Mouse (Mus musculus) left cerebral cortex, postnatal 36 days (tissue): ENCODE results near the gene Ugt1a9. TPM values are rescaled to one million over a fixed set of nuclear protein-coding genes. Genes with fewer than 3 reads are reported as not detected.

ENCODE experiments used
- DNase-seq, 2 experiments: peaks; one replicate each; pipeline ENCODE4 v3.0.0; 2021 to 2022; ENCODE audit warnings: low spot score in 2 of 2, mixed read lengths in 1 of 2
- intact Hi-C: fragments of 180-260 bp; cut with DNase I; formaldehyde crosslinking; loops from one replicate; pipeline ENCODE4 v1.15.1; 2025
- total RNA-seq, 2 experiments: library from RNA; stranded (reverse); gene quantifications; 2 replicates each; pipeline ENCODE4 v1.2.3; 2021

Gene Ugt1a9
- total RNA-seq, 2 experiments from 2014 or later = not detected

DNA sequence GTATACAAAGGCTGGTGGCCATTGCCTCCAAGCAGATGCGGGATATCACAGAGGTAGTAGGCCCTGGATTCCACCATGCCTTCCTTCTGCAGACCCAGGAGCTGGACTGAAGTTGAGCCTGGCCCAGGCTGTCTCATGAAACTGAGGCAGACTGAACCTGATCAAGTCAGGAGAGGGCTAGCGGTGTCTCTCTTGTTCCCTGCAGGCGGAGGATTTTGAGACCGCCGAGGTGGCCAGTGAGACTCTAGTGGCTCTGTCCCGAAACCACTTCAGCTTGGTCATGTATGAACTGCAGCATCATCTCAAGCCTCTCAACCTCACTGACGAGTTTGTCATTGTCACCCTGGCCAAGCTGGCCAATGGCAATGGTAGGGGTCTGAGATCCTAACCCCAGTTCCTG lies 159.8 kb downstream of the Ugt1a9 start:
- intact Hi-C loops = no loop called here
- no peak for DNase-seq

DNA sequence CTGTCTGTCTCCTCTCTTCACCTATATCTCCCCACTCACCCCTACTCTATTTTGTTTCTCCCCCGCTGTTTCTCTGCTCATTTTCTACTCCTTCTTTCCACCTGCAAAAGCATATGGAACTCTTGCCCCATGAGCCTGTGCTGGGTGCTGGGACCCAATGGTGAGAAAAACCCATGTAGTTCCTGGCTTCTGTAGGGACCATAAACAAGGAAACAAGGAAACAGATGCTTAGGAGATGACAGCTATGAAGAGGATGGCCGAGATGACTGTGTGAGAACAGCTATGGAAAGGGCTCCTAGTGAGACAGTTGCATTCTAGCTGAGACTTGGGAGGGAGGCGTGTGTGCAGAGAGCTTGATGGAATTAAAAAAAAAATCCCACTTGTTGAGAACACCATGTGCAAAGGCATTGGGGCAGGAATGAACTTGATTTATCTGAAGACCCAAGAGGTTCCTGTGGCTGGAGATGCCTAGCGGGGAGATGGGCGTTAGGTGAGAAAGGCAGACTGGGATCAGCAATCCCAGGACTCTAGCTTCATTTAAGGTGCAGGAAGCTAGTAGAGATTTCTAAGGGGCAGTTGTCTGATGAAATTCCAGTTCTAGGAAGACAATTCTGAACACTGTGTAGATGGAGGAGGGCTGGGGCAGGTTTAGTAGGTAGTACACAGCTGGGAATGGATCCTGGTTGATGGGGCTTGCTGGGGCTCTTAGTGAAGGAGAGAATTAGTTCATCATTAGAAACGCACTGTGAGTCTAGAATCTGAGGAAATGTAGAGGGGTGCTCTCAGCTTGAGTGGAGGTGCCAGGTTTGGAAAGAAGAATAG lies 160.6 kb downstream of the Ugt1a9 start:
- intact Hi-C loops = no loop called here
- DNase-seq = no peak

DNA sequence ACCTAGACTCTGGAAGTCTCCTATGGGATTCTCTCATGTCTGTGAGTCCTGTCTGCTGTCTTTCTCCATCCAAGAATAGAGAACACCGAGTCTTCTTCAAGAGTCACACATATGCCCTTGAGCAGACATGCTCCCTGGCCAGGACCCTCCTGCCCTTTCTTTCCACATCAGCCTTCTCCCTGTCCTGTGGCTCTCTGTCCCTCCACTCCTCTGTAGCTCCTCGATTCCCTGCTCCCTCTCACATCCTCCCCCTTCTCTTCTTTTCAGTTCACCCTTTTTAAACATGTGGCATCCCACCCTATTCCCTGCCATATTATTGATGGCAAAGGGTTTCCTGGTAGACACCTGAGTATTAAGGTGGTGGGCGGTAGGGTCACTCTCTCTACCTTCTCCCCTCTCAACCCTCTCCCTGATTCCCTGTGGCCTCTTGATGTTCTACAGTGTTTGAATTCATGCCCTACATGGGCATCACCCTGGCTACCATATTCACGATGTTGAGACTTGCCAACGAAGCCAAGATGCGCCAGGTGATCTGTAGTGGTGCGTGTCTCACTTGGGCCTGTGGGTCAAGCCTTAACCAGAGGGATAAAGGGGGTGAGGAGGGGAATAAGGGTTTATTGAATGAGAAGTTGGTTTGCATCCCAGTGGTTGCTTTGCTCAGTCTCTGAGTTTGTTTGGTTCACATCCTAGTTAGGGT lies 161.4 kb downstream of the Ugt1a9 start:
- DNase-seq = no peak
- intact Hi-C loops = no loop called here

DNA sequence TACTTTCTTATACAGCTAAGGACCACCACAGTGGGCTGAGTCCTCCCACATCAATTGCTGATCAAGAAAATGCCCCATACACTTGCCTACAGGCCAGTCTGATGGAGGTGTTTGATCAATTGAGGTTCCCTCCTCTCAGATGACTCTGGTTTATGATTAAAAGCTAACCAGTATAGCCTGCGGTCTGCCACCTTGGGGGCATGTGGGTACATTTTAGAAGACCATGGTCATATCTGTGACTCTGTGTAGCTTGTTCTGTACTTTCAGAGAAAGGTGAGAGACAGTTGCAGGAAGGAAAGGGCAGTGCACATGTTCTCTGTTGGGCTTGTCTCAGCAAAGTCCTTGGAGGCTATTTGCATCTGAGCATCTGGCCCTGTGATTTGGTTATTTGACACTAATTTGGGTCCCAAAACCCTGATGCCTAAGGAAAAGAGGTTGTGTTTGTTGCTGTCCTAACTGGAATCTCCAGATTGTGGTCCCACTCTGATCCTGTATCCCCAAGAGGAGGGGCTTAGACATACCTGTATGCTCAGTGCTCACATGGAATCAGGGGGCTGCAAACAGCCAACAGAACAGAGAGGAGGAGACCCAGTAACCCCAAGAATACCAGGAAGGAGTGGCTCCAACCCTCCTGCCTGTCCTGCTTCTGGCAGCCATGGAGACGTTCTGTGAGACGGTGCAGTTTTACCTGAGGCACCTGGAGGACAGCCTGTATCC lies 162.2 kb downstream of the Ugt1a9 start:
- DNase-seq = no peak

DNA sequence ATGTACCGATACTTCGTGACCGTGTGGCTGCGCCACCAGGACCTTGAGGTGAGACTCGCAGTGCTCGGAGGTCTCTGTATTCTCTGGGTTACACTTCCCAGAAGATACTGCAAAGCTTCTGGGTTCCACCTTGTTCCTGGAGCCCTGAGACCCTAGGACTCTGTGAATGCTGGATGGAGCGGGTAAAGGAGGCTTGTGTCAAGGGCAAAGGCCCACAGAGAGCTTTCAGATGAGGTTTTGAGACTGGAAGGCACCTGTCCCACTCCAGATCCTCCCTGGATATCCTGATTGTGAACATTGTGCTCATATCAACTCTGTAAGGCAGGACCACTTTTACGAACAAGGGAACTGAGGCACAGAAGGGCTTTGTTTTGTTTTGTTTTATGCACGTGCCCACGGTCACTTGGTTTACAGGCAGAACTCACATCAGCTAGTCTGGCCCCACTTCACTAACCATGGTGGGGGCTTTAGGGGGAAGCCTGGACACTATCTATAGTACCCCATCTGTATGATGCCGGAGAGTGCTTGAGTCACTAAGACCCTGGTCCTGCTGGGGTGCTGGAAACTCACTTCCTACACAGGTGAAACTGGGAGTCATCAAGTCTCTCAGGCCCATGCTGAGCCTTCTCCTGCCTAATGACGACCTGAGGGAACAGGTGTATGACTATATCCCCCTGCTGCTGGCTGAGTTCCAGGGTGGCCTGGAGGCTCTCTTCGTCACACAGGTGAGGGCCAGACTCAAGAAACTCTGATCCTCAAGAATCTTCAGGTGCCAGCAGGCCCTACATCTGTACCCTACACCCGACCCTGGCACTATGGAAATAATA lies 163.0 kb downstream of the Ugt1a9 start:
- intact Hi-C loops = no loop called here
- DNase-seq = no peak

More for the DNA sequence above, 162.2 kb downstream of the Ugt1a9 start:
- intact Hi-C loops = no loop called here

DNA sequence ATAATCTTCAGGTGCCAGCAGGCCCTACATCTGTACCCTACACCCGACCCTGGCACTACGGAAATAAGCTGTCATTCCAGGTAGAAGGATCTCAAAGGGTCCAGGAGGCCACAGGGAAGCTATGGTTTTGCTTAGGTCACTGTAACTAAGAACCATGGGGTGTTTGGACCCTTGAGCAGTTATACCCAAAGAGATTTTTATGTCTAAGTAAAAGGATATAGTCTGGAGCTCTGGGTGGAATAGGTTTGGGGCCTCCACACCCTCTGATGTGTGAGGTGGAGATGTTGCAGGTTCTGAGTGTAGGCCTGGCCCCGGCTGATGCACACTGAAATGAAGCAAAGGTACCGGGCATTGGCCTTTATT lies 163.6 kb downstream of the Ugt1a9 start:
- DNase-seq = no peak
- intact Hi-C loops = no loop called here

DNA sequence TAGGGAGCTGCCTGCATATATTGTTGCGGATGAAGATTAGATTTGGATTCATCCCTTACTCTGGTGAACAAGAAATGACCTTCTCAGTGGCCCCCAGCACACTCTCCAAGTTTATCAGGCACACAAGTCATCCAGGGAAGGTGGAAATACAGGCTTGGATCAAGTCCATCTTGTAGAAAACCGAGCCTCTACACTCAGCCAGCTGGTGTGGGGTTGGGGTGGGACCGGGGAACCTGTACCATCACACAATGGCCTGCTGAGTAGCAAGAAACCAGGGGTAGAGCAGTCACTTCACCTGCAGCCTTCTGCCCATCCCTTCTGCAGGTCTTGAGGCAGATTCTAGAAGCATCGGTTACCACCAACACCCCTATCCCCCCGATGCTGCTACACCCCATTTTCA lies 164.0 kb downstream of the Ugt1a9 start:
- intact Hi-C loops = no loop called here
- DNase-seq = no peak

DNA sequence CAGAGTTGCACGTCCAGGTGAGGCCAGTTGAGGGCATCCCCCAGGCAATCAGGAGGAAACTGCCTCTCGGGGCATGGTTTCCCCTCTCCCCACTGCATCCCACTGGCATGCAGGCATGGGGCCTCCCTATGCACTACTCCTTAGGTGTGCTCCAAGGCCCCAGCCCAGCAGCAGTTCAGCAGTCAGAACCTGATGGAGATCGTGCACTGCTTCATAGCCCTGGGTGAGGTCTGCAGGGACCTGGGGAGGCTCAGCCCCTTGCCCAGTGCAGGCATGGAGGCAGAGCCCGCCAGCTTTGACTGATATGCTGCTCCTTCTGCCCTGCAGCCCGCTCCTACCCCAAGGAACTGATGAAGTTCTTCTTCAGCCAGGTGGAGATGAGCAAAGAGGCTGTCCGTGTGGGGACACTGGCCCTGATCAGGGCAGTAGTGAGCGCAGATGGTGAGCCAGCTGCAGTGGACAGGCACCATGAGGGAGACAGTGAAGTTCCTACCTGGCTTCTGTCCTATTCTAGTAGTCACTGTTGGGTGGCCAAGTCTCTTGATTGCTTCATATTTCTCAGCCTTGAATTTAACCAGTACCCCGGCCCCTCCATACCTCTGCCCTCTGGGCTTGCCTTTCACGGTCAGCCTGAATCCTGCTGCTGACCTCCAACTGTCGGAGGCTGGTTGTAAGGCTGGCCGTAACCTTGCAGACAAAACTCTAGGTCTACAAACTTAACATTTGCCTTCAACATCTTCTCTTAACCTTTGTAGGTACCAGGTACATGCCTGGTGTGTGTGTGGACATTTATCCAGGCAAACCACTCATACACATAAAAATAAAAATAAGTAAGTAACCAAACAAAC lies 164.7 kb downstream of the Ugt1a9 start:
- intact Hi-C loops = no loop called here
- no peak for DNase-seq

DNA sequence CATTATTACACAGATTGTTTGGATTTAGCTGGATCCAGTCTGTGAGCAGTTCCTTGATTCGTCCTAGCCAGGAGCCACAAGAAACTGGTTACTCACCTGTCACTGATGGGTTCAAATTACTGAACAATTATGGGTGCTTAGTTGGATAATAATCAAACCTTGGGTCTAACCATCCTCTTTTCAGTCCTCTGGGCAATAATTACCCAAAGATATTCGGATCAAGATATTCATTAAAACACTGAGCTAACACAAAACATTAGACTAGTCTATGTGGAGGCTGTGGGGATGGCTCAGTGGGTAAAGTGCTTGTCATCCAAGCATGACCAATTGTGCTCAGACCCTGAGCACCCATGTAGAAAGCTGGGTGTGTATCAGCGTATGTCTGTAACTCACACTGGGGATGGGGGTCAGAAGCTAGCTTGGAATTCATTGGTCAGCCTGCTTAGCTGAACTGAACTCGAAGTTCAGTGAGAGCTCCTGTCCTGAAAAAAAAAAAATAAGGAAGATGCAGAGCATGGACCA lies 165.4 kb downstream of the Ugt1a9 start:
- no peak for DNase-seq
- intact Hi-C loops = no loop called here

DNA sequence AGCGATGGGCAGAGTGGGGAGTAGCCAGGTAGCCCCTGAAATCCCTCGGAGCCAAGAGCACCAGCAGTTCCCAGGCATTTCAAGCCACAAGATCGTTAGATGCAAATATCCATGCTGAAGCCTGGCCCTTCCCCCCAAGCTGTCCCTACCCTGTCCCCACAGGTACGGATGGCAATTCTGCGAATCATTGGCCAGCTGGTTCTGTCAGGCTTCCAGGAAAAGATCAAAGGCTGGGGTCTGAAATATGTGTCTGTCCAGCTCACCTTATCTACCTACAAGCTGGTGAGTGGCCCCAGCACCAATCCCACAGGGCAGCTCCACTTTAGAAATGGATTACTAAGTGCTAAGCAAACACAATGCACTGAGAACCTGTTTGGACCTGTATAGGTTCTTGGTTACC lies 166.7 kb downstream of the Ugt1a9 start:
- no peak for DNase-seq
- intact Hi-C loops = no loop called here

DNA sequence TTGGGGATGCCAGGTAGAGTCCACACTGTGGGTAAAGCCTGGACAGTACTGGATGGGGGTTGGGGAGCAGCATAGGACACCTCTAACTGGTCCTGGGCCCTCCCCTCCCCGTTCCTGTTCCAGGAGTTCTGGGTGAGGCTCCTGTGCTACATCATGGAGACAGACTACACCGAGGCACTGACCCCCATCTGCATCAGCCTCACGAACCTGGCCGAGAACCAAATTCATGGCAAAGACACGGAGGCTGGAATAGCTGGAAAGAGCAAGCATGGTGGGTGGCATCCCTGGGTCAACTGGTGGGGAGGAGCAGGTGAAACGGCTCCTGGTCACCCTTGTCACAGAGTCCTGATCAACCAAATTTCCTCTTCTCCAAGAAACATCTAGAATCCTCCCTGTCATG lies 168.2 kb downstream of the Ugt1a9 start:
- no peak for DNase-seq
- intact Hi-C loops = no loop called here

DNA sequence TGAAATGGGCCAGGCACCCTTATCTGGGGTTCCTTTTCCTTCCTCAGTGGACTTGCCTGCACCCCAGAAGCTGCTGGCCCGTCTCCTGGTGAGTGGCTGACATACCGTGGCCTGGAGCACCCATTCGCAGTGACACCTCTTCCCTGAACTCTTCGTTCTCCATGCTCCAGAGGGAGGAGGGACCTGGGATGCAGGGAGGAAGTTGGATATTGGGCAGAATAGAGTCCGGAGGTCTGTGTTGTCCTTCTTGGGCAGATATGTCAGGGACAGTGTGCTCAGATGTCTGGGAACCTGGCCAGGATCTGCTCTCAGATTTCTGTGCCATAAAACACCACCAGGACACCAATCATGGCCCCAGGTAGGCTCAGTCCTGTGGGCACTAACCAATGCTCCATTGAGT lies 169.5 kb downstream of the Ugt1a9 start:
- intact Hi-C loops = no loop called here
- DNase-seq = no peak

DNA sequence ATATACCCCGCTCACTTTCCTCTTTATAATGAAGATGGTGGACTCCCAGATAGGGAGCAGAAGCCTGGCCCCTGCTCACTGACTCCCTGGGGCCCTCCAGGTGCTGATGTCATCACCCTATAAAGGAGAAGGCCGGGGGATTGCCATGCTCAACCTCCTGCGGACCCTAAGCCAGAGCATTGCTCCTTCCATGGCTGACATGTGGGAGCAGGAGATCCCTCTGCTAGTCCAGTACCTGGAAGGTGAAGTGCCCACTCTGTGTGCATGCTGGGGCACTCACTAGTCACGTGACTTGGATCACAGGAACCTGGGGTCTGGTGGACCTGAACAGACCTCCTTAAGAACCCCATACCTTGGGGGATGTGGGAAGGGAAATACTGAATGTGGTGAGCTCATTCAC lies 170.0 kb downstream of the Ugt1a9 start:
- DNase-seq = no peak
- intact Hi-C loops = no loop called here

DNA sequence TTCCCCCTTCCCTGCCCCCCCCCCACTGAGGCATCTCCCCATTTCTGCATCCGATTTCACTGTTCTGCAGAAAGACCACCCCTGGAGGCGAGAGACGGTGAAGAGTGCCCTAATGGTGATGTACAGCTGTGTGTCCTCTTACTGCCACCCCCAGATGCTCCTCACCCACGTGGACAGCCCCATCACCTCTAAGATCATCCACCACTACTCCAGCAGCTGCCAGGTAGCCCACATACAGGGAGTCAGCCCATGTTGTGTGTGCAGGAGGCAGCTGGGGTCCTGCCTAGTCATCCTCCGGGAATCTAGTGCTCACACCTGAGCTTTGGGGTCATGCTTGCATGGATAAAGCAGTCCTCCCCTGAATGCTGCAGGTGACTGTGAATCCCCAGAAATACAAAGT lies 173.3 kb downstream of the Ugt1a9 start:
- no peak for DNase-seq
- intact Hi-C loops = no loop called here

DNA sequence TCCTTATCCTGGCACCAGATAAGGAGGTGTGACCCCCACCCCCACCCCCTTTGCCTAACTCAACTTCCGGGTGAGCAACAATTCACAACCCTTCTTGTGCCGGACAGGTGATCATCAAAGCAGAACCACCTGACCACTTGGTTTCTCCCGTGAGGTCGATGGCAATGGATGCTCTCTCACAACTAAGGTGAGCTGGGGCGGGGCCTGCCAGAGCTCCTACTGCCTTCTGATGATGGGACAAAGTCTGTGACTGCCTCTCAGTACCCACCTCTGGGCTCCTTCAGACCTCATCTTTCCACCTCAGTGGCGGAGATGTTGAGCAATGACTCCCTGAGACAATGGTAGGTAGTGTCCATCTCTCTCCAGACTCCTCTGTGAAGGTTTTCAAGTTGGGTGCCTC lies 175.3 kb downstream of the Ugt1a9 start:
- intact Hi-C loops = loop anchor here (5.0 kb wide), 1 partner anchor 61 kb away; no protein-coding TSS in a partner anchor
- no peak for DNase-seq

DNA sequence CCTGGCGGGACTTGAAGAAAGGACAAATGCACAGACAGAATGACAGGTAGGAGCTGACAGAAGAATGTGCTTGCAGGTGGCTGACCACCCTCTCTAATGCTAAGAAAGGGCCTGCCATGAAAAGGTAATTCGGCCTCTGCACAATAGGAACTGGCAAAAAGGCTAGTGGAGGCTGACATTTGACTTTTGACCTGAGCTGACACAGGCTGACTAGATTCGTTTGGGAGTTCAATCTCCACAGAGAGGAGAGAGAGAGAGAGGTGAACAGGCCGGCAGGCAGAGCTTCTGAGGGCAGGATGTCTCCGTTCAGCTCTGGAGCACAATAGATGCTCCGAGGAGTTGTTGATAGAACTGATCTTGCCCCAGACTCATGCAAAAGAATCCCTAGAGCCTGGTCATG lies 175.8 kb downstream of the Ugt1a9 start:
- no peak for DNase-seq
- intact Hi-C loops = loop anchor here (5.0 kb wide), 1 partner anchor 61 kb away; no protein-coding TSS in a partner anchor

DNA sequence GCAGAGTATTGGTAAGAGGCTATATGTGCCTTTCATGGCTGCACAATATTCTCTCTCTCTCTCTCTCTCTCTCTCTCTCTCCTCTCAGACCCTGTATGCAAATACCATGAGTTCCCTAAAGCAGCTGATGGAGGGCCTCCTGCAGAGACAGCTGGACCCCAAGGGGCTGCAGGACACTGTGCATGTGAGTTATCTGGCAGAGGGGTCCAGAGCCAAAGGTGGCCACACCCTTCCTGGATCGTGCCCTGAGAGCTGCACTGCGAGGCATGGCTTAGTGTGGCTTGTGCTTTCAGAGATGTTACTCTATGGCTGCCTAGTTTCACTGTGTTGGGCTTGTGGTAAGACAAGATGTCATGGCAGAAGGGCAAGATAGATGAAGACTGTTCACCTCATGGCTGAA lies 177.1 kb downstream of the Ugt1a9 start:
- intact Hi-C loops = loop anchor here (5.0 kb wide), 1 partner anchor 60 kb away; no protein-coding TSS in a partner anchor
- no peak for DNase-seq

DNA sequence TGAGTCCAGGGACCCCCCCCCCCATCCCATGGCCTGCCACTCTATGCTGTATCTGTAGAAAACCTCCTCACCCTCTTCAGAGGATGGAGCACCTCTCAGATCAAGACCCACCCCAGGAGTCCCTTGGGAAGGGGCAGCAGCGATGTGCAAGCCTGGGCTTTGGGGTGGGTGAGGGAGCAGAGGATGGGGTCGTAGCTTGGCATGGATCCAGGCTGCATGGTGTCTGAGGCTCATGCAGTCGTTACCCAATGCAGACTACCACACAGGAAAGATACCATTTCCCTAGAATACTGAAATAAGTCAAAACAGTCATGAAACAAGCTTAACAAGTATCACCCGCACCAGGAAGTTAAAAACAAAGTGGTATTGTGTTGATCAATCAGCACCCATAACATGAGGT lies 178.1 kb downstream of the Ugt1a9 start:
- DNase-seq = no peak
- intact Hi-C loops = loop anchor here (5.0 kb wide), 1 partner anchor 59 kb away; no protein-coding TSS in a partner anchor
